Mouse (Mus musculus): ENCODE measurements around the gene Ly6f. TPM values are rescaled to one million over a fixed set of nuclear protein-coding genes. Genes with fewer than 3 reads are reported as not detected.
"Not testable (repeated sequence)": the region's sequence is repeated elsewhere in the genome, so short reads cannot be mapped to it uniquely, and the experiment has no call there.

Ly6f gene
- total RNA-seq (2021), result not detected
- long read RNA-seq, experiment 1, result 0 reads
- long read RNA-seq, experiment 2, result 0 reads

DNA sequence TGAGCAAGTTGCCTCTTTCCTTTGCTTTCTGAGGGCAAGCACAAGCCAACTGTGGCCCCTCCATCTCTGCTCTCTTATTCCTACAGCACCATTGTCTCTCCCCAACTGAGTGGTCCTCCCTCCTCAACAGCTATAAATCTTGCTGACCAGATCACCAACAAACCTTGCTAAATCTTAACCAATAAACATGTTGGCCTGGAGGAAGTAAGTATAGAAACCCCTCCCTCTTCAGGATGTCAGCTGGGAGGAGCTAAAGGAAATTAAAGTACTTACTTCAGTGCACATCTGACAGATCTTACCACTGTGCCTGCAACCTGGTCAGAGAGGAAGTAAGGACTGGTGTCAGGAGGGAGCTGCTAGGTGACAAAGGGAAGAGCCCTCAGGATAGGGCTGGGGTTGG is at the start of gene Ly6f:
Gene Ly6f (plus strand): TSS at position 301 of the 400 bp plus-strand sequence.
- no peak for DNase-seq (ENCODE audit: low spot score in 2 of 2)

DNA sequence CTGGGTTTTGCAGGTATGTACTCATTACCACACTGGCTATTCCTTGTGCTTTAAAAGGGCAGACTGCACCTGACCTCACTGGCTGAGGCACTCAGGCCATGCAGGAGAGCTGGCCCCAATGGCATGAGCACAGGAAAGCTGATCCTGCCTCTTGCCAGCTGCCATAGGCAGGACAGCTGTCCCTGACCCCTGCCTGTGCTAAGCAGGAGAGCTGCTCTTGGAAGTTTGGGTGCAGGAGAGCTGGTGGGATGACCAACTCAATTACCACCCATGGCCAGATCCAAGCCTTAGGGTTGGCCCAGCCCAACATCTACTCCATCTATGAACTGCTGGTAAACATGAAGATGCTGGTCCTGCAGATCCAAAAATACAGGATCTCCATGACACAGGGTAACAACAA is 46.3 kb upstream of the Ly6f start:
- no peak for DNase-seq (ENCODE audit: low spot score in 2 of 2)

DNA sequence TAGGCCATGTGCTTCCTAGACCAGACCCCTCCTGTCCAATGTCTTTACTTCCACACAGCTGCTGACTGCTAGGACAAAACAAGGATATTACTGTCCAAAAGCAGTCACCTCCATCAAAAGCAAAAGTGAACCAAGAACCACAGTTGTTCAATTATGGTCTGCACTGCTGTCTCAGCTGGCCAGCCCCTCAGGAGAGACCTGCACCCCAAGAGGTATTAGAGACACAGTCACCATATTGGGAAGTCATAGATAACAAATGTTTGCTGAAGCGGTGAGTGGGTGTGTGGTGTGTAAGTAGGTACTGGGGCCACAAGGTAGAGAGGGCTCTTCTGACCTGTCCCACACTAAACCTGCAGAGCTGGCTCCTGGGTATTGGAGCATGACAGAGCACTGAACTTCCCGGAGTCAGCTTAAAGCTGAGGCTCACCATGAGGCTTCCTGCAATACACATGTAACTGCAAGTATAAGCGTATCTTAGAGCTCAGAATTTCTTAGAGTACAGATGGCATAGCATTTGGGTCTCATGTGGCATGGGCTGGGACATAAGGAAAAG is 30.4 kb upstream of the Ly6f start:
- no peak for DNase-seq (ENCODE audit: low spot score in 2 of 2)

DNA sequence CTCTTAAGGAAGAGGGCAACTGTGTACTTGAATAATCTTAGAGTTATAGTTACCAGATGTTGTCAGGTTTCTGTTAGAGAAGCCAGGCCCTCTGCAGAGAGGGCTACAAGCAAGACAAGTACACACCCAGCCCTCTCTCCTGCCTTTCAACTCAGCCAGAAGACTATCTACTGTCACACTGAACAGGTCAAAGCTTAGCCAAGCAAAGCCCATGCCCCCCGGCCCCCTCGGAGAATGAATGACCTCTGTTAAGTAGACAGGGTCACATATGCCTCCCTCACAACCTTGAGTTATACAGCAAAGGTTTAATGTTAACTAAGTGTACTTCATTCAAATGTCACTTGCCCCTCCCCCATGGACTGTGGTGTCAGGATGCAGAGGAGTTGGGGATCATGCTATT is 27.7 kb upstream of the Ly6f start:
- DNase-seq (ENCODE audit: low spot score in 2 of 2), result no peak

DNA sequence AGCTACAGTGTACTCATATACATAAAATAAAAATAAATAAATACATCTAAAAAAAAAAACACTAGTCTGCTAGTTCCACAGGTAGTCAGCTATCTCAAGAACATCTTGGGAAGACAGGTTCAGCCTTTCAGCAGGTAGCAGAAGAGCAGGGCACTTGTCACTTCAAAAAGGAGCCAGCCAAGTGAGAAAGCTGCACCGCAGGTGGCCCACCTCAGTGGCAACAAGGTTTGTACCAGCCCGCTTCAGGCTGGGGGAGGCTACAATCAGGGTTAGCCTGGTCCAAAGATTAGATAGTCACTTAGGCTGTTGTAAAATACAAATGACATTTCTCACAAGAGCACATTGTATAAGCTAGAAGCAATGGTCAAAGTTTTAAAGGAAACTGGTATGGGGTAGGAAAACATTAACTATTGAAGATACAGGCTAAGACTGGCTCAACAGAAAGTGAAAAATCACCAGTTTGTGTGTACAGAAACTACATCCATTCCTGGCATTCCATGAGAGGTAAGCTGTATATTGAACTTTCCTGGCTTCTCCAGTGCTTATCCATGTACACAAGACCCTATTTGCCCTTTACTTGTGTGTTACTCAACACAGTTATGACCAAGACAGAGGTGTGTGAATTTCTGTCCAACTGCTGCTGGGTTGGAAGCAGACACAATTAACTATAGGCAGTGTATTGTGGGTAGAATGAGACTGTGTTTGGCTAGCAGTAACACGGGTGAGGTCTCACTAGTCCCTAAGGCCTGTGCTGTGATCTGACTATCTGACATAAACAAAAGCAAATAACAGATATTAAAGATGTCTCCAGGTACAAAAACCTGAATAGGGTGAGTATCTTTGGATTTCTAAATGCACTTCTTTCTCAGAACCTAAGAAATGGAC is 25.2 kb upstream of the Ly6f start:
- no peak for DNase-seq (ENCODE audit: low spot score in 2 of 2)

DNA sequence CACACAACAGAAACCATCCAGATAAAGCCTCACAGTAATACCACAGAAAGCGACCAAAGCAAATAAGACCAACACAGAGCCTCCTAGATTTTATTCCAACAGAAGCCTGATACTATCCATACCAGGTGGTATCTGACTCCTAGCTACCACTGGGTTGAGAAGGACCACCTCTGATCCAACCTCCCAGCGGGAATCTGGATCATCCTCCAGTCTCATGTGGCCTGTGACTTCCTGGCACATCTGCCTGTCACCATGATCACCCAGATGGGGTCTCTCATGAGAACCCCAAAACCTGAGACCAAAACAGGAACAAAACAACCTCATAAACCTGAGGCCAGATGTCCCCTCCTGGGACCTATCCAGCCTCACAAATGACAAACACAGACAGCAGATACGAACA is 13.6 kb upstream of the Ly6f start:
- DNase-seq (ENCODE audit: low spot score in 2 of 2), result no peak

DNA sequence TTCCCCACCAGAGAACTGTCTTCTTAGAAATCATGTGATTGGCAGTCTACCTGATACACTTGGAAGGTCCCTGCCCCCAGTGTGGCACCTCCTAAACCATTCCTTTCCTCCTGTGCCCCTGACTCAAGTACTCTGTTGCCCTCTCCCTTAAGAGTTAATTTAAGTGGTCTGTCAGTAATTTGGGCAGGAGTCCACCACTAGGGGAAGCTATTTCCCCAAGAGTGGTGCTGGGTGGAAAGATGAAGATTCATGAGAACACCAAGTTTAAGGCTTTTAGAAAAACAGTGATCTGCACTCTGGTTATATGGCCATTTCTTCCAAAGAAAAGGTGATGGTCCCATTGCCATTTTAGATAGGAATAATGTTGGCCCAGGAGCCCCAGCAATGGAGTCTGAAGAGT is 2.4 kb upstream of the Ly6f start:
- DNase-seq (ENCODE audit: low spot score in 2 of 2), result no peak

DNA sequence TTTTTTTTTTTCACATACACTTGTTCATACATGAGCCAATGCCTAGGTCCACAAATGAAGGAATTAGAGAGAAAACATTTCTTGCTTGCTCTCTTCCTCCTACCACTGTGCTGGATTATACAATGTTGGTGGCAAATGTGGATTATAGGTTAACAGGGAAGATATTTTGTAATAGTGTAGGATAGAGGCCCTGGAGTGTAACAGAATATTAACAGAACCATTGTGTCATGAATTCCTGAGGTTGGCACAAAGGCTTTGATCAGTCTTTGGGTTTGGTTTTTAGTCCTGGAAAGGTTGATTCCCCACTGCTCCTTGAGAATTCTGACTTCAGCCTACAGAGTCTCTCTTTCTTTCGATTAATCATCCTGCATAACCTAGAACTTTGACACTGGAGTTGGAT is 1.6 kb upstream of the Ly6f start:
- DNase-seq (ENCODE audit: low spot score in 2 of 2), result no peak

DNA sequence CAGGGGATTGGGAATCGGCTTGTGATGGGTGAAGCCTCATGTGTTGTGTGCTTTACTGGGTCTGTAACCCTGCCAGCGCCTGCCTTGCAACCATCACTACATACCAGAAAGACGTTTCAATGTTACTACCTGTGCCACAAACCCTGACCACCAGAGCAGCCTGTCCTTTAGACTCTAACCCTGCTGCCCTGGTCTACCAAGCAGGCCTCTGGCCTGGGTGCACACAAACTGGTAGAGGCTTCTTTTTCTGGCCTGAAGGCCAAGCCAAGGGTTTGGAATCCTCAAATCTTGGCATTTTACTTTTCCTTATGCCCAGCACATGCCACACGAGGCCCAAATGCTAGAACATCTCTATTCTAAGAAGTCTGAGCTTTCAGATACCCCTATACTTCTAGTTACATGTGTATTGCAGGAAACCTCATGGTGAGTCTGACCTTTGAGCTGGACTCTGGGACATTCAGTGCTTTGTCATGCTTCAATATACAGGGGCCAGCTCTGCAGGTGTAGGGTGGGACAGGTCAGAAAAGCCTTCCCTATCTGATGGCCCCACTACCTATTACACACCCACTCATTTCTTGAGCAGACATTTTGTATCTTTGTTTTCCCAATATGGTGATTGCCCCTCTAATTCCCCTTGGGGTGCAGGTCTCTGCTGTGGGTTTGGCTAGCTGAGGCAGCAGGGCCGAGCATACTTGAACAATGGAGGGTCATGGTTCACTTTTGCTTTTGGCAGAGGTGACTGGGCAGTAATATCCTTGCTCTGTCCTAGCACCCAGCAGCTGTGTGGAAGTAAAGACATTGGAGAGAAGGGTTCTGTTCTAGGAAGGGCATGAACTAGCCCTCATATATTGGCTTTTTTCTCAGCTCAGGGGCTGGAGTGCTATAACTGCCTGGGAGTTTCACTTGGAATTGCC is 952 bp downstream of the Ly6f start:
- no peak for DNase-seq (ENCODE audit: low spot score in 2 of 2)

DNA sequence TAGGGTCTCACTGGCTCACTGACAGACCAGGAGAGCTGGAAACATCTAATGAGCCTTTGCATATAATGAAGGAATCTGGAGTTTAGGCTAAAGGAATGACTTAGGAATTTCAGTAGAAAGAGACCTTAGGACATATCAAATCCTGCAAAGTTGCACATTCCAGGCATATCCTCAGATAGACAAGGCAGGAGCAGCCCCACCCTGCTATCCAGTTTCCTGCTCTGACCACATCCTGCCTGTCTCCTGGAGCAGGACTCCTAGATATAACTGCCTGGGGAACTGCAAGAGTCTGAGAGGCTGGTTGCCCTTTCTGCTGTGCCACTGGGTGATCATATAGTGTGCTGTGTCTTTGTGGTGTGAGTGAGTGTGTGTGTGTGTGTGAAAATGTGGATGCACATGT is 1.9 kb downstream of the Ly6f start:
- no peak for DNase-seq (ENCODE audit: low spot score in 2 of 2)

DNA sequence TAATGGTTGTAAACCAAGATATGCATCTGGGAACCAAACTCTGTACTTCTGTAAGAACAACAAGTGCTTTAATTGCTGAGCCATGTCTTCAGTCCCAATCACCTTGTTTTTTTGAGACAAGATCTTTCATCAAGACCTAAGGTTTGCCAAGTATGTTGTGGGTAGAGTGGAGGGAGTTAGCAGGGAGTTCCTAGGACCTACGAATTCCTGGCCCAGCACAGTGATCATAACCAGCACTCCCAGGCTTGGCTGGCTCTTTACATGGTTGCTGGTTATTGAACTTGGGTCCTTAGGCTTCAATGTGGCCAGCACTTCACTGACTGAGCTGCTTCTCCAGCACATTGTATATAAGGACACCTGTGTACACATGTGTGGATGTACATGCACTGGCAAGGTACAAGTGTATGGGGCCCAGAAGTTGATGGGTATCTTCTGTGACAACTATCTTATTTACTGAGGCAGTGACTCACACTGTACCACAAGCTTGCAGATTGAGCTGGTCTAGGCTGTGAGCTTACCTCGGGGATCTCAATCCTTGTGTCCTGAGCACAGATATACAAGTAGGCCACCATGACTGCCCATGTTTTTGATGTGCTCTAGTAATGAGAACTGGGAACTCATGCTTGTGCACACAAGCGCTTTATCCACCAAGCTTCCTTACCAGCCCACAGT is 2.6 kb downstream of the Ly6f start:
- DNase-seq (ENCODE audit: low spot score in 2 of 2), result no peak

DNA sequence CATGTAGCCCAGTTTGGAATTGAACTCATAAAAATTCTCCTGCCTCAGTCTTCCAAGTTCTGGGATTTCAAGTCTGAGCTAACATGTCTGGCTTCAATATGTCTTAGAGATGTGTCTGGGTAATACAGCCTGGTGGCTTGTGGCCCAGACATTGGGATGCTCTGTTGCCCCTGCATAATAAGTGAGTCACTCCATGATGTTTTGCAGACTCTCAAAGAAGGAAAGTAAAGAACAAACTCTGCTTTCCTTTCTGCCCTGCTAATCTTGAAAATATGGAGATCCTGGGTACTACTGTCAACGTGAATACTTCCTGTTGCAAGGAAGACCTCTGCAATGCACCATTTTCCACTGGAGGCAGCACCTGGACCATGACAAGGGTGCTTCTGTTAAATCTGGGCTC is 3.2 kb downstream of the Ly6f start:
- no peak for DNase-seq (ENCODE audit: low spot score in 2 of 2)

DNA sequence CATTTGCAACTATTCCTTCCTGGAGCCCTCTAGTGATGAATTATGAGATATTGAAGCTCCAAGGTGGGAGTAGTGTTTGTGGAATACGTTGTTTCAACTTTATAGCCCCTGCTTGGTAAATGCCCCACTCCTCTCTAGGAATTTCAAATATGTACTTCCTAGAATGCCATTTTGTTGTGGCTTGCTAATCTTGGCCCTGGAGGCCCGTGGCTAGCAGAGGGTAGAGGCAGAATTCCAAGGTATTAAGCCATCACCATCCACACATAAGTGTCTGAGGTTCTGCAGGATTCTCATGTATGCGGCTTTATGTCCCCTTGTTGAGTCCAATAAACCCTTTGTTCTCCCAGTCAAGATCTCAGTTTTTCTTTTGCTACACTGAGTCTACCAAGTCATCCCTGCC is 3.7 kb downstream of the Ly6f start:
- DNase-seq (ENCODE audit: low spot score in 2 of 2), result no peak

DNA sequence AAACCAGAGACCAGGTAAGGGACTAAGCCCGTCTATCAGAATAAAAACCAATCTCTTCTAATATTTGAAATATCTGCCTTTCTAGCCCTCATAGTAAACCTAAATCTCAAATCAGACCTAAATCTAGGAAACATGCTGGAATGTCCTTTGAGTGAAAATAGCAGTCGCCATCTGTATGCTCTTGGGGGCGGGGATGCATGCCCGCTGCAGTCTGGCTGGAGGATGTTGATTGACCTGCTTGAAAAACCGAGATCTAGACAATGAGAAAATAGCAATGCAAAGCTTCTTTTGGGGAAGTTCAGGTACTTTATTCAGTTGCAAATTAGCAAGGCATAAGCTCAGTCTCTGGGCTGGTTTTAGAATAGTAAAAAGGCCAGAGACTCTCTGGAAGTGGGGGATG is 13.8 kb downstream of the Ly6f start:
- not testable (repeated sequence) for DNase-seq (ENCODE audit: low spot score in 2 of 2)

DNA sequence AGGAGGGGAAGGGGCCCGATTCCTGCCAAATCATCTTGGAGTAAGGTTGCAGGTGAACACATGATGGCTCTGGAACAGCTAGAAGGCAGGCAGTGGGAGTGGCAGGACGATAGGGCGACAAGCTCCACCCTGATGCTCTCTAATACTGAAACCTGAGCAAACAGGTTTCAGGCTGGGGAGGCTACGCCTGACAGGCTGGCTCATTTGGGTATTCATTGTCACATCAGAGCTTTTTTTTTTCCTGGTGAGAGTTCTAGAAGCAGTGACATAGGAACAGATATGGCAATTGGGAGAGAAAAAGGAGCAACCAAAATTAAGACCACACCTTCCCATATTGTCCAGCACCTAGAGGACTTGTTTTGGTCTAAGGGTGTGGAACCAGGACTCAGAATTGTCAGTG is 18.3 kb downstream of the Ly6f start:
- DNase-seq (ENCODE audit: low spot score in 2 of 2), result not testable (repeated sequence)

DNA sequence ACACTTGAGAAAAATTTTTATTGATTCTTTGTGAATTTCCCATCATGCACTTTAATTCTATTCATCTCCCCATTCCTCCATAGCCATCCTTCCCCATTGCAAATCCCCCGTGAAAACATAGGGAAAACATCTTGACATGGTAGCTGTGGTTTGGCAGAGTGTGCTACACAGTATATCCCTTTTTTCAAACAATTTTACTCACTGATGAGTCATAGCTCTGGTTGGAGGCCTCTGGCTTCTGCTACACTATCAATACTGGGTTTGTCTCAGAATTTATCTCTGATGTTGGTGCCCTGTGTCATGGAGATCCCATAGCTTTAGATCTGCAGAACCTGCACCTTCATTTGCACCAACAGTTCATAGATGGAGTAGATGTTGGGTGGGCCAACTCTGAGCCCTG is 24.2 kb downstream of the Ly6f start:
- DNase-seq (ENCODE audit: low spot score in 2 of 2), result no peak

DNA sequence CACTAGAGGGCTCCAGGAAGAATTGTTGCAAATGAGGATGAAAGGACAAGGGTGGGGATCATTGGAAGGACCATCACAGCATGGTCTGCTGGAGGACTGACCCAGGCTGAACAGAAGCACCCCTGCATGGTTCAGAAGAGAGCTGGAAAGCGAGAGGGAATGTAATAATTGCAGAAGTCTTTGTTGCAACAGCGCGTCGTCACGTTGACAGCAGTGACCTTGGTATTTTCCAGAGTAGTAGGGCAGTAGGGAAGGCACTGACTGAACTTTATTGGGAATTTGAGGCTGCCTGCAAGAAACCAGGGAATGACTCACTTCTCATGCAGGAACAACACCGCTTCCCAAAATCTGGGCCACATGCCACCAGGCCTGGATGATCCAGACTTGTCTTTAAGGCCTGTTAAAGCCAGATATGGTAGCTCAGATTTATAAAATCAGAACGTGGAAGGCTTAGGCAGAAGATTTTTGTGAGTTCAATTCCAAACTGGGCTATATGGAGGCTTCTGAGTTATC is 25.7 kb downstream of the Ly6f start:
- no peak for DNase-seq (ENCODE audit: low spot score in 2 of 2)

DNA sequence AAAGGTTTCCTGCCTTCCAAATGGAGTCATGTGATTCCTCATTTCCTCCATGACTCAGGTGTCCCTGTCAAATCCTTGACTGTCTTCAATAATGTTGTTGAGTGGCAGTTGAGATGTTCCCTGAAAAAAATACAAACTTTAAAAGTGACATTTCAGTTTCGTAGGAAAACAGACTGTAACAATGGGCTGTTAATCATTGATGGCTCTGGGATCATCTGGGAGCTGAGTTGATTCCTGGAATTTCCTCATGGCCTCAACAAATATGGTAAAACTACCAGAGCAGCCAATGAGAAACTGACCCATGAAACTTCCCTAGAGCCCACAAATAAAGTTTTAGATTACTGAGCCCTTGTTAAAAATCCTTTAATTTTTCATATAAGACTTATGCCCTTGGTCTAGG is 37.9 kb downstream of the Ly6f start:
- no peak for DNase-seq (ENCODE audit: low spot score in 2 of 2)

DNA sequence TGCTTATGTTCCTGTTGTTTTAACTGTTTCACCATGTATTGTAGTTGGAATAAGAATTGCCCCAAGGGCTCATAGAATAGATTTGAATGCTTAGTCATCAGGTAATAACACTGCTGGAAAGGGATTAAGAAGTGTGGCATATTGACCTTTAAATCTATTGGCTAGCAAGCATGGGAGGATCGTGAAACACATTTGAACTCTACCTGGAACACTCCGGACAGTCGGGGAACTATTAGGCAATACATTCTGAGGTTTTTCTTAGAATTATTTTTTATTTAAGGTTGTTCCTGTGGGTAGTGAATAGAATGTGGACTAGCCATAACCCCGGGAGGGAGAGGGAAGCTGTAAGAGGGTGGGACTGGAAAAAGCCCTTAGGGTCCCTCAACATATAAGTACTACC is 41.0 kb downstream of the Ly6f start:
- no peak for DNase-seq (ENCODE audit: low spot score in 2 of 2)

DNA sequence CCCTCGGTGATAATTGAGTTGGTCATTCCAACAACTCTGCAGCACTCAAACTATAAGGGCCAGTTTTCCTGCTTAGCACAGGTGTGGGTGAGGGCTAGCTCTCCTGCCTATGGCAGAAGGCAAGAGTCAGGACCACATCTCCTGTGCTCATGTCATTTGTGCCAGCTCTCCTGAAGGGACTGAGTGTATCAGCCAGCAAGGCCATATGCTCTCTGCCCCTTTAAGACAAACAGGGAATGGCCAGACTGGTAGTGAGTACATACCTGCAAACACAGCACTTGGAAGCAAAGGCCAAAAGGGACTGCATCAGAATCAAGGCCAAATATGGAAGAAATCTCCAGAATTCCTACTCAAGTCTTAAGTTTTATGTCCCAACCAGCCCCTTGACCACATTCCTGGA is 41.7 kb downstream of the Ly6f start:
- no peak for DNase-seq (ENCODE audit: low spot score in 2 of 2)

DNA sequence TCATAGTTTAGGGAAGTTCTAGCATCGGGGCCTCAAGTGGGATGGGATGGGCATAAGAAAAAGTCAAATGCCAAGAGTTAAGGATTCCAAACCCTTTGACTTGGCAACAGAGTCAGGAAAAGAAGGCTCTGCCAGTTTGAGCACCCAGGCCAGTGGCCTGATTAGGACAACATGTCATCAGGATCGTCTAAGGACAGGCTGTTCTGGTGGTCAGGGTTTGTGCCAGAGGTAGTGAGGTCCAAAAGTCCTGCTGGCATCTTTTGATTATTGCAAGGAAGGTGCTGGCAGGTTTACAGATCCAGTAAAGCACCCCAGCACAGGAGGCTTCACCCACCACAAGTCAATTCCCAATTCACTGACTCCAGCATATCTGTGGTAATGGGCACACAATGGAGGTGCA is 46.2 kb downstream of the Ly6f start:
- no peak for DNase-seq (ENCODE audit: low spot score in 2 of 2)
